Mouse (Mus musculus) heart, postnatal 0 days (tissue): ENCODE measurements around the gene Gm10188. TPM values are rescaled to one million over a fixed set of nuclear protein-coding genes. Genes with fewer than 3 reads are reported as not detected.

Experiments used
- ATAC-seq: fragments of 200-750 bp; cut with Nextera tagmentation; 2 replicates; pipeline ENCODE4 v1.8.0; 2017; ENCODE audit warnings: low read depth, moderate number of reproducible peaks, moderate library complexity; ENCODE audit not compliant: insufficient read depth
- DNase-seq: peaks from one replicate; pipeline ENCODE4 v3.0.0-alpha.2; 2016; ENCODE audit warnings: low spot score
- H3K27ac ChIP-seq: fragments of 300-500 bp; sonication (generic); 2 replicates; pipeline ENCODE4 v1.5.1; 2014; ENCODE audit warnings: low read depth, mild to moderate bottlenecking
- H3K27me3 ChIP-seq: fragments of 300-500 bp; sonication (generic); 2 replicates; pipeline ENCODE4 v1.6.1; 2014; ENCODE audit warnings: low read length, mixed read lengths; ENCODE audit not compliant: control insufficient read depth, insufficient read depth
- H3K36me3 ChIP-seq: fragments of 300-500 bp; sonication (generic); replicated peaks from 2 replicates; pipeline ENCODE4 v1.6.1; 2014; ENCODE audit warnings: low read length, mixed read lengths; ENCODE audit not compliant: control insufficient read depth, insufficient read depth
- H3K4me1 ChIP-seq: fragments of 300-500 bp; sonication (generic); 2 replicates; pipeline ENCODE4 v1.6.1; 2014; ENCODE audit warnings: antibody characterized with exemption; ENCODE audit not compliant: control insufficient read depth, insufficient read depth
- H3K4me2 ChIP-seq: fragments of 300-500 bp; sonication (generic); 2 replicates; pipeline ENCODE4 v1.6.1; 2014; ENCODE audit warnings: low read depth, mild to moderate bottlenecking, low read length, moderate library complexity
- H3K4me3 ChIP-seq: fragments of 300-500 bp; sonication (generic); 2 replicates; pipeline ENCODE4 v1.5.1; 2014; ENCODE audit warnings: low read depth, low read length
- H3K9ac ChIP-seq: fragments of 300-500 bp; sonication (generic); replicated peaks from 2 replicates; pipeline ENCODE4 v1.6.1; 2014; ENCODE audit warnings: low read depth, low read length, mixed read lengths
- H3K9me3 ChIP-seq: fragments of 300-500 bp; sonication (generic); replicated peaks from 2 replicates; pipeline ENCODE4 v1.6.1; 2016; ENCODE audit warnings: low read length; ENCODE audit not compliant: control insufficient read depth
- CTCF ChIP-seq: IDR thresholded peaks from 2 replicates; pipeline ENCODE4 v1.5.1; 2016; ENCODE audit warnings: antibody characterized with exemption, control low read depth, low read depth
- EP300 ChIP-seq: IDR thresholded peaks from 2 replicates; pipeline ENCODE4 v1.6.1; 2016; ENCODE audit warnings: antibody characterized with exemption, low read depth
- WGBS: fragments of 180-500 bp; shearing (Covaris S2); extraction: QIAGEN DNeasy Blood & Tissue Kit; methylation state at CpG from one replicate; pipeline ENCODE4 v1.1.7; 2014; 5-methylcytosine and 5-hydroxymethylcytosine counted together
- polyA plus RNA-seq: library from polyadenylated mRNA; unstranded; fragments of >200 nt; fragmentation: Nextera tagmentation; extraction: Ambion mirVana; gene quantifications from 2 replicates; pipeline ENCODE4 v1.2.1, GENCODE M21; 2015
- total RNA-seq: library from RNA; depleted of rRNA; stranded (reverse); fragments of >200 nt; gene quantifications from 2 replicates; pipeline ENCODE4 v1.2.3, GENCODE M21; 2014; ENCODE audit warnings: low replicate concordance

Gm10188 gene
- total and polyA plus RNA-seq, 2 experiments from 2014 or later, result not detected

DNA sequence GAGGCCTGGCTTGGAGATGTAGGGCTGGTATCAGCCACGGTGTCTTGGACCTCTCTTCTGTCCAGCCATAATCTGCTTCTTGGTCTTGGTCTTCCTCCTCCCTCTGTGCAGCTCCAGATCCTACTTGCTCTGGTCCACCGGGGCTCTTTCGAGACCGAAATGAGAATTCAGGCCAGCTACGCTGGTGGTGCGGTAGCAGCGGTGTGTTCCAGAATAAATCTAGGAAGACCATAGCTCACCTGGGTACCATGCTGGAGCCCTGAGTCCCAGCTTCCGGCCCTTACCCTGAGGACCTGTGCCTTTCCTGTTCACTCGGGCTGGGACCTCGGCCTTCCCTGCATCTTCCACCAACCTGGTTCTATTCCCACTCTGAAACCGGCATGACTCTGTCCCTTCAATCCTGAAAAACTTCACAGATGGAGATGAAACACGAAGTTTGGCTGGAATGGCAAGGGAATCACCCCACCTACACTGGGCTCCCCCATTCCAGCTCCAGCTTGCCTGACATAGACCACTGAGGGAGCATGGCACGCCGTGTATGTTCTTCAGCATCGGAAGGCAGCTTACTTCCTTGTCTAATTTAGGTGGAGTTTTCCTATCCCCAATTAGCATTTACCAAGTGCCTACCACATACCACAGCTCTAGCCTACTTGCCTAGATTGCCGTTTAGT, 31.0 kb downstream of the Gm10188 start:
- H3K9ac ChIP-seq, result no peak overlapping the region
- ATAC-seq (no peak), DNase-seq (peak; percentile 3)
- no peak overlapping the region for H3K4me2 ChIP-seq
- no peaks in the 10 kb centered on the region for H3K36me3 ChIP-seq
- WGBS, result 87% methylated on average over 16 of the region's 16 CpGs
- H3K4me3 ChIP-seq, result no peak overlapping the region
- TF ChIP-seq CTCF (no peak), EP300 (no peak)
- peaks cover 69% of the 10 kb centered on the region for H3K27me3 ChIP-seq
- H3K4me1 ChIP-seq, result no peaks in the 10 kb centered on the region
- no peak overlapping the region for H3K27ac ChIP-seq
- no peaks in the 10 kb centered on the region for H3K9me3 ChIP-seq

DNA sequence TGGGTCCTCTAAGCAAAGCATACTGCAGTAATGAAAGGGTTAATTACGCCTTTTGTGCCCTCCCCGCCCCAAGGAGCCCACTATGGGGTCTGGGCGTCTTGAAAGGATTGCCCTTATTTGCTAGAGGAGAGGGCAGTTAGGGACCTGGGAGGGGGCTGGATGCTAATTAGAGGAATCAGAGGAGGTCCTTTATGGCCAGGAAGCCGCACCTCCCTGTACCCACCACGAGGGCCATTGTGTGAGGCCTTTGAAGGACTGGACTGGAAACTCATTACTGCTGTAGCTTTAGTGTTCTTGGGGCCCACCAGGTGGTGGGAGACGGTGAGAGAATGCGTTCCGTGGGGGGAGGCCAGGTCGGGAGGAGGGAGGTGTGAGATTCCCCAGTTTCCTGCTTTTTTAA, 31.9 kb downstream of the Gm10188 start:
- Histone ChIP-seq H3K27ac (no peak overlapping the region), H3K4me2 (no peak overlapping the region), H3K9ac (no peak overlapping the region), H3K4me1 (no peaks in the 10 kb centered on the region), H3K36me3 (no peaks in the 10 kb centered on the region), H3K9me3 (no peaks in the 10 kb centered on the region), H3K4me3 (no peak overlapping the region), H3K27me3 (peaks cover 73% of the 10 kb centered on the region)
- WGBS, result 26% methylated on average over 9 of the region's 9 CpGs
- TF ChIP-seq EP300 (no peak), CTCF (no peak)
- DNase-seq (no peak), ATAC-seq (no peak)

DNA sequence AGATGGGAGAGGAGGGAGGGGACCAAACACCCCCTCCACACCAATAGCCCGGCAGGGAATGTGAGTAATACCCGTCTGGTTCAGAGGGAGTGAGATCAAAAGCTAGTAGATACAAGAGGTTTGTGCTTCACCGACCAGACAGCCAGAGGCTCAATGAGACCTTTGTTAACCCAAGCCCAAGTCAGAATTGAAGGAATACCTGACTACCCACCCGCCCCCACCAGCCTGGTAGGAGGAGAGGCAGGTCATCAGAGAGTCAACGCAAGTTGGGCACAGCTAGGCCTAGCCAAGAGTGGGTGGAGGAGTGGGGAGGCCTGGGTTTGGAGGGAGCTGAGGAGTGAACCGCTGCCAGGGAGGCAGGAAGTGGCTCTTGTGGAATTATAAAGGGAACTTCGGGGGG, 33.2 kb downstream of the Gm10188 start:
- Histone ChIP-seq H3K4me2 (no peak overlapping the region), H3K9me3 (no peaks in the 10 kb centered on the region), H3K27me3 (peaks cover 84% of the 10 kb centered on the region), H3K36me3 (no peaks in the 10 kb centered on the region), H3K9ac (no peak overlapping the region), H3K27ac (no peak overlapping the region), H3K4me1 (no peaks in the 10 kb centered on the region), H3K4me3 (no peak overlapping the region)
- TF ChIP-seq CTCF (no peak), EP300 (no peak)
- ATAC-seq (no peak), DNase-seq (no peak)
- WGBS, result 51% methylated on average over 7 of the region's 7 CpGs

DNA sequence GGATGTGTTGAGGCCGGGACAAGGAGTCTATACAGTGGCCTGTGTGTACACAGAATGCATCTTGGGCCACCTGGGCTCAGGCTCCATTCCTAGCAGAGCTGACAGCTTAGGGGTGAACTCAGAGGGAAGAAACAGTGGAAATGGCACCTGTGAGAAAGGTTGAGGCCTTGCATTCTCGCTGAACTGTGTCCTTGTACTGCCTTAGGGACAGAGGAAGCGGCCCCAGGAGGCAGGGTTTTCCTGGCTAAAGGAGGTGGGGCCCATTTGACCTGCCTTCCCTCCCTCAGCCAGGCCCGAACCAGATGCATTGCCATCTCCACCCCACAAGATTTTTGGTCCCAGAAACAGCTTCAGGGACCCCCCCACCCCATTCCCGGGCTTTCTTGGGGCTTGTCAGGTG, 33.9 kb downstream of the Gm10188 start:
- no peak for ATAC-seq
- H3K4me3 ChIP-seq, result no peak overlapping the region
- TF ChIP-seq EP300 (no peak), CTCF (no peak)
- no peak overlapping the region for H3K27ac ChIP-seq
- no peak overlapping the region for H3K4me2 ChIP-seq
- peaks cover under 1% of the 10 kb centered on the region; the same call in 1 of the 2 replicates for H3K4me1 ChIP-seq
- DNase-seq, result no peak
- 65% methylated on average over 5 of the region's 5 CpGs for WGBS
- H3K27me3 ChIP-seq, result peaks cover 87% of the 10 kb centered on the region
- no peaks in the 10 kb centered on the region for H3K9me3 ChIP-seq
- no peak overlapping the region for H3K9ac ChIP-seq
- no peaks in the 10 kb centered on the region for H3K36me3 ChIP-seq

DNA sequence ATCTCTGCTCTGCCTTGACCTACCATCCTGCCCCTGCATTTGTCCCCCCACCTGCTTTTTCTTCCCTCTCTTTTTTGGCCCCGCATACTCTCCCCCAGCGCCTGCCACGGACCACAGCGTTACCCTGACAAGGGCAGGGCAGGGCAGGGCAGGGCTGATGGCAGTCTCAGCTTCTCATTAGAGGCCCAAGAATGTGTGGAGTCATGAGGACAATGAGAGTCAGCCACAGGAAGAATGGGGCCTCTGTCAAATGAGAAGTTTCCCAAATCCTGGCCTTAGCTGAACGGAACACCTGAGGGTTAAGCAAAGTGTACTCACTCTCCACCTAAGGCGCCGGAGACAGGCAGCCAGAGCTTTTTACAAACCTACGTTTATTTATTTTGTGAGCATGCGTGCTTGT, 34.5 kb downstream of the Gm10188 start:
- TF ChIP-seq CTCF, result no peak
- no peak for TF ChIP-seq EP300
- H3K27ac ChIP-seq, result no peak overlapping the region
- no peak overlapping the region for H3K4me2 ChIP-seq
- no peak overlapping the region for H3K9ac ChIP-seq
- H3K4me3 ChIP-seq, result no peak overlapping the region
- peaks cover 7% of the 10 kb centered on the region; the same call in 1 of the 2 replicates for H3K4me1 ChIP-seq
- H3K9me3 ChIP-seq, result no peaks in the 10 kb centered on the region
- ATAC-seq (no peak), DNase-seq (peak; percentile 1)
- H3K36me3 ChIP-seq, result no peaks in the 10 kb centered on the region
- H3K27me3 ChIP-seq, result peaks cover 87% of the 10 kb centered on the region
- 78% methylated on average over 9 of the region's 9 CpGs for WGBS

DNA sequence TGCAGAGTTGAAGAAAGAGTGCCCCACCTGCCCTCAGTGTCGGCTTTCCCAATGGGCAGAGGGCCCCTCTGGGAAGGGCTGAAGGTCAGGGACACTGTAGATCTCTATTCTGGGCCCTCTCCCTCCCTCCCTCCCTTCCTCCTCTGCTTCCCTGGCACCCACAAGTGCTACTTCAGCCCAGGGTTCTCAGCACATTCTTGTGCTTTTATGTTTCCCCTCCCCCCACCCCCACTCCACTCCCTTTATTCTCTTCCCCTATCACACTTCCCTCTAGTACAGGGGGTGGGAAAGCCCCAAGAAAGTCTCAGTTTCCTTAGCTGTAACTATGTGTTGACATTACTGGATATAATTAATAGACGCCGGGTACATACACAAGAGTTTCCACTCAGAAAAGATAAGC, 34.9 kb downstream of the Gm10188 start:
- H3K9me3 ChIP-seq, result no peaks in the 10 kb centered on the region
- no peak overlapping the region for H3K4me3 ChIP-seq
- DNase-seq (no peak), ATAC-seq (no peak)
- H3K4me2 ChIP-seq, result no peak overlapping the region
- peaks cover 7% of the 10 kb centered on the region; the same call in 1 of the 2 replicates for H3K4me1 ChIP-seq
- H3K36me3 ChIP-seq, result no peaks in the 10 kb centered on the region
- TF ChIP-seq EP300, result no peak
- no peak for TF ChIP-seq CTCF
- H3K27me3 ChIP-seq, result peaks cover 88% of the 10 kb centered on the region
- H3K9ac ChIP-seq, result no peak overlapping the region
- 41% methylated on average over 3 of the region's 3 CpGs for WGBS
- no peak overlapping the region for H3K27ac ChIP-seq
